Mouse (Mus musculus) liver, embryonic 14.5 days (tissue): ENCODE results near the gene Mroh9. TPM values are rescaled to one million over a fixed set of nuclear protein-coding genes. Genes with fewer than 3 reads are reported as not detected.

ENCODE experiments used
- ATAC-seq: fragments of 200-750 bp; cut with Nextera tagmentation; 2 replicates; pipeline ENCODE4 v1.8.0; 2017; ENCODE audit warnings: moderate number of reproducible peaks, mild to moderate bottlenecking, moderate library complexity; ENCODE audit not compliant: insufficient read depth
- DNase-seq, 3 experiments: peaks; one replicate each; pipeline ENCODE4 v3.0.0-alpha.2; 2012 to 2013; ENCODE audit warnings: low read depth in 3 of 3, low spot score in 3 of 3
- H3K27ac ChIP-seq: fragments of 300-500 bp; sonication (generic); 2 replicates; pipeline ENCODE4 v1.5.1; 2014; ENCODE audit warnings: moderate library complexity, mild to moderate bottlenecking, control low read depth, inconsistent platforms
- H3K27me3 ChIP-seq: fragments of 300-500 bp; sonication (generic); 2 replicates; pipeline ENCODE4 v1.6.1; 2014; ENCODE audit warnings: mild to moderate bottlenecking, low read length, moderate library complexity; ENCODE audit not compliant: control insufficient read depth, insufficient read depth
- H3K36me3 ChIP-seq: fragments of 300-500 bp; sonication (generic); replicated peaks from 2 replicates; pipeline ENCODE4 v1.6.1; 2014; ENCODE audit warnings: low read depth; ENCODE audit not compliant: control insufficient read depth, insufficient read depth
- H3K4me1 ChIP-seq, 2 experiments: fragments of 200-500 bp in 1 of 2; fragments of 300-500 bp in 1 of 2; sonication (generic) in 1 of 2; replicated peaks; 2 replicates each; pipeline ENCODE4 v1.6.1; 2012 to 2014; ENCODE audit warnings: antibody characterized with exemption in 1 of 2, inconsistent platforms in 1 of 2, low read length in 1 of 2; ENCODE audit not compliant: control insufficient read depth in 2 of 2, insufficient read depth in 2 of 2
- H3K4me2 ChIP-seq: fragments of 300-500 bp; sonication (generic); 2 replicates; pipeline ENCODE4 v1.6.1; 2014; ENCODE audit warnings: low read depth, mild to moderate bottlenecking, control low read depth, moderate library complexity
- H3K4me3 ChIP-seq, 2 experiments: fragments of 200-500 bp in 1 of 2; fragments of 300-500 bp in 1 of 2; sonication (generic) in 1 of 2; 2 replicates each; pipeline ENCODE4 v1.5.1; 2012 to 2014; ENCODE audit warnings: low read depth in 2 of 2, low read length in 2 of 2, mild to moderate bottlenecking in 2 of 2, control low read depth in 1 of 2, inconsistent platforms in 1 of 2, moderate library complexity in 1 of 2; ENCODE audit not compliant: insufficient read depth in 1 of 2
- H3K9ac ChIP-seq: fragments of 300-500 bp; sonication (generic); replicated peaks from 2 replicates; pipeline ENCODE4 v1.6.1; 2014; ENCODE audit warnings: mild to moderate bottlenecking, control low read depth, moderate library complexity
- H3K9me3 ChIP-seq: fragments of 300-500 bp; sonication (generic); 2 replicates; pipeline ENCODE4 v1.6.1; 2016; ENCODE audit warnings: low read length, mixed read lengths; ENCODE audit not compliant: control insufficient read depth
- CTCF ChIP-seq: IDR thresholded peaks from 2 replicates; pipeline ENCODE4 v1.5.1; 2016; ENCODE audit warnings: antibody characterized with exemption, low read depth, control low read depth
- EP300 ChIP-seq: IDR thresholded peaks from 2 replicates; pipeline ENCODE4 v1.6.1; 2016; ENCODE audit warnings: antibody characterized with exemption, low read depth
- WGBS: fragments of 180-500 bp; shearing (Covaris S2); extraction: QIAGEN DNeasy Blood & Tissue Kit; methylation state at CpG from one replicate; pipeline ENCODE4 v1.1.7; 2014; ENCODE audit not compliant: insufficient replicate concordance; 5-methylcytosine and 5-hydroxymethylcytosine counted together
- polyA plus RNA-seq, 2 experiments: library from polyadenylated mRNA; depleted of rRNA in 1 of 2; stranded (reverse) in 1 of 2; unstranded in 1 of 2; fragments of >200 nt; fragmentation: Nextera tagmentation in 1 of 2; extraction: Ambion mirVana in 1 of 2; gene quantifications; 2 replicates each; pipeline versions ENCODE4 v1.2.1 to v1.2.3; 2012 to 2014

Gene Mroh9
- polyA plus RNA-seq, 2 experiments = not detected

DNA sequence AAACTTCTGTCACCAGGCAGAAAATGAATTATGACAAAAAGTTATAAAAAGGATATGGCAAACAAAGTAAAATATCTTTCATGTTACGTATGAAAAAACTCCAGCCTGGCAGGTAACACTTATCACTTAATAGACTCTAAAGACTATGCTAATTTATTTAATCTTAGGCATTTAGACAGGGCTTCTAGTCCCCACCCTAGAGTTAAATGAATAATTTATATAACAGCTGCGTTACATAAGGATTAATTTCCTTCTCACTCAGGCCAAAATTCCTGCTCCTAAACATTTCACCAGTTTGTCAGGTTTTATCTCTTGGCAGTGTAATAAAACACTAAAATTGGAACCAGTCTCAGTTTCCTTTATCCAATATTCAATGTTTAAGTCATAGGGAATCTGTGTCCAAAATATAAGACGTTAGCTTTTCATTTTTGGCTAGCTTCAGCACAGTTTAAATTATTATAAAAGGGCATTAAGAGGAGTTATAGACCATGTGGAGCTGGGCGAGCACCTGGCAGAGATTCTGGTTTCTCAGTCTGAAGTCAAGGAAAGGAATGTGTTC lies 84.1 kb downstream of the Mroh9 start:
- Histone ChIP-seq H3K4me1 (no peaks in the 10 kb centered on the region), H3K27me3 (no peaks in the 10 kb centered on the region), H3K9ac (no peak overlapping the region), H3K36me3 (no peaks in the 10 kb centered on the region), H3K9me3 (no peaks in the 10 kb centered on the region), H3K4me3 (no peak overlapping the region), H3K27ac (no peak overlapping the region), H3K4me2 (no peak overlapping the region)
- no peak for ATAC-seq
- WGBS = 48% methylated on average over 4 of the region's 4 CpGs
- TF ChIP-seq EP300 (no peak), CTCF (no peak)
- no peak for DNase-seq

DNA sequence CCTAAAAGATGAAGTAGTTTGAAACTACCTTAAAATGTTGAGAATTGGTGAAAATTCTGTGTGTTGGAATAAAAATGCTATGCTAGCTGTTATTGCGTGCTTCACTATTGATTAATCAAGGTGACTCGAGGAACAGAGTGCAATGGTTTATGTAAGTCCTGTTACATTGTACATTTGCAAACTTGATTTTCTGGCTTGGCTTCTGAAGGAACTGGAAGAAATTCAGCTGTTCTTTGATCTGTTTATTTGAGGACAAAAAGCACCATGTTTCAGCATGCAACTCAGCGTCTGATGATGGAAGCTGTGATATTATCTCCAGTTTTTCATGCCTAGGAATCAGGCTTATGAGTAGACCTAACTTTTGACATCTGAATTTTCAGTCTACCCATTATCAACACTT lies 97.9 kb downstream of the Mroh9 start:
- TF ChIP-seq CTCF = no peak
- TF ChIP-seq EP300 = no peak
- Histone ChIP-seq H3K4me1 (no peaks in the 10 kb centered on the region), H3K9me3 (no peaks in the 10 kb centered on the region), H3K27ac (no peak overlapping the region), H3K4me2 (no peak overlapping the region), H3K36me3 (no peaks in the 10 kb centered on the region), H3K9ac (no peak overlapping the region), H3K4me3 (no peak overlapping the region), H3K27me3 (no peaks in the 10 kb centered on the region)
- ATAC-seq (no peak), DNase-seq (no peak)
- 66% methylated on average over 3 of the region's 3 CpGs for WGBS

GRCm38 (mm10) chr1:162986777-162987176 lies 98.7 kb downstream of the Mroh9 start:
- Histone ChIP-seq H3K36me3 (no peaks in the 10 kb centered on the region), H3K4me2 (no peak overlapping the region), H3K4me1 (no peaks in the 10 kb centered on the region), H3K9me3 (no peaks in the 10 kb centered on the region), H3K27me3 (no peaks in the 10 kb centered on the region), H3K4me3 (no peak overlapping the region), H3K9ac (no peak overlapping the region), H3K27ac (no peak overlapping the region)
- no peak for ATAC-seq
- TF ChIP-seq CTCF (no peak), EP300 (no peak)
- no peak for DNase-seq
- 50% methylated on average over 1 of the region's 1 CpGs for WGBS

- no peak overlapping the region for H3K4me3 ChIP-seq
- no peak overlapping the region for H3K4me2 ChIP-seq
- H3K27ac ChIP-seq = no peak overlapping the region
- ATAC-seq (no peak), DNase-seq (no peak)
- WGBS = 64% methylated on average over 2 of the region's 2 CpGs
- no peaks in the 10 kb centered on the region for H3K27me3 ChIP-seq
- no peaks in the 10 kb centered on the region for H3K9me3 ChIP-seq
- no peaks in the 10 kb centered on the region for H3K36me3 ChIP-seq
- TF ChIP-seq EP300 (no peak), CTCF (no peak)
- no peaks in the 10 kb centered on the region for H3K4me1 ChIP-seq
- no peak overlapping the region for H3K9ac ChIP-seq
Measured at GRCm38 (mm10) chr1:162986121-162986748, 99.2 kb downstream of the Mroh9 start.

DNA sequence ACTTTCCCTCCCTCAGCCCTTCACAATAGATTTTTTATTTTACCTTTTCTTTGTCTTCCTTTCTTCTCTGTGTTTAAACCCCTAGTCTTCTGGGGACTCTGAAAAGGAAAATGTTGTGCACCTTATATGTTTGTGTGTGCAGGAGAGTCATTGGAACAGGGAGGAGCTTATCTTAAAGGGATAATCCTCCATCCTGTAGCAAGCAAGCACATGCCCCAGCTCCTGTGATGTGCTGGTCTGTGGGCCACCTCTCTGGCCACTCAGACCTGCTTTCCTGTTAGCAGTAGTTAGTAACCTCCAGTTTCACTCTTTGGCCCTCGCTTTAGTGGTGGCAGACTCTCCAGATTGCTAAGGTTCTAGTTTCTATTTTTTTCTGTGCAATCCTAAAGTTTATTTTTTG lies 101.0 kb downstream of the Mroh9 start, which contains the start of gene Fmo3:
Fmo3 (minus strand) TSS at position 101 of the 400 bp plus-strand sequence.
- TF ChIP-seq CTCF = no peak
- no peak for TF ChIP-seq EP300
- Histone ChIP-seq H3K9ac (no peak within 1 kb of the TSS), H3K27ac (no peak within 1 kb of the TSS), H3K36me3 (no peaks in the 10 kb centered on the region), H3K4me1 (no peaks in the 10 kb centered on the region), H3K9me3 (no peaks in the 10 kb centered on the region), H3K27me3 (no peaks in the 10 kb centered on the region), H3K4me2 (no peak within 1 kb of the TSS), H3K4me3 (no peak within 1 kb of the TSS)
- ATAC-seq (no peak), DNase-seq (no peak)
- WGBS = 45% methylated on average over 1 of the region's 1 CpGs

Other genes starting within 250 kb of the Mroh9 start
- 11.4 and 13.7 TPM in 2 replicates for gene Fmo1, start 219.1 kb downstream of the Mroh9 start, polyA plus RNA-seq (2012; rRNA removed)
- gene Fmo1, start 219.1 kb downstream of the Mroh9 start, polyA plus RNA-seq (2014; fragmentation: Nextera tagmentation; extraction: Ambion mirVana) = 13.6 and 14.4 TPM in 2 replicates
- gene Fmo2, start 186.9 kb downstream of the Mroh9 start, polyA plus RNA-seq (2012; rRNA removed) = 0.02 and 0.08 TPM in 2 replicates
- gene Fmo2, start 186.9 kb downstream of the Mroh9 start, polyA plus RNA-seq (2014; fragmentation: Nextera tagmentation; extraction: Ambion mirVana) = 0.27 TPM in 1 of 2 replicates, not detected in the other
- gene Fmo6, start 148.2 kb downstream of the Mroh9 start, polyA plus RNA-seq (2012; rRNA removed) = not detected in 2 replicates
- gene Fmo6, start 148.2 kb downstream of the Mroh9 start, polyA plus RNA-seq (2014; fragmentation: Nextera tagmentation; extraction: Ambion mirVana) = not detected in 2 replicates
- not detected in 2 replicates for gene Fmo3, start 101.1 kb downstream of the Mroh9 start, polyA plus RNA-seq (2012; rRNA removed)
- gene Fmo3, start 101.1 kb downstream of the Mroh9 start, polyA plus RNA-seq (2014; fragmentation: Nextera tagmentation; extraction: Ambion mirVana) = not detected in 2 replicates
- 0.06 and 0.23 TPM in 2 replicates for gene Prrx1, start 228.0 kb upstream of the Mroh9 start, polyA plus RNA-seq (2012; rRNA removed)
- 0.13 TPM in 1 of 2 replicates, not detected in the other for gene Prrx1, start 228.0 kb upstream of the Mroh9 start, polyA plus RNA-seq (2014; fragmentation: Nextera tagmentation; extraction: Ambion mirVana)